Mouse (Mus musculus) erythroblast, embryonic 14.5 days (primary cell): ENCODE measurements around the gene Wsb1.

Experiments
- GATA1 ChIP-seq: IDR thresholded peaks from 2 replicates; pipeline ENCODE4 v1.6.1; 2012; ENCODE audit warnings: low read length, inconsistent platforms, mixed read lengths
- TAL1 ChIP-seq: IDR thresholded peaks from 3 replicates; pipeline ENCODE4 v1.6.1; 2012; ENCODE audit warnings: low read length, inconsistent platforms, mixed read lengths

- no peak for TF ChIP-seq GATA1
- TF ChIP-seq TAL1 = no peak
Observed at GRCm38 (mm10) chr11:79228089-79228488, 26.4 kb downstream of the Wsb1 start.
